Mouse (Mus musculus): ENCODE data around the gene Cox15. TPM values are rescaled to one million over a fixed set of nuclear protein-coding genes. Genes with fewer than 3 reads are reported as not detected.

Cox15 gene
- 4.5 and 5.7 TPM in 2 replicates for polyA plus RNA-seq (2015; fragmentation: Nextera tagmentation; extraction: Ambion mirVana)

- H3K4me3 ChIP-seq (ENCODE audit: low read depth, low read length) = peak within 1 kb of the TSS; percentile 64
- TF ChIP-seq EP300 (IDR thresholded peaks at IDR 0.05) (no peak), CTCF (IDR thresholded peaks at IDR 0.05) (peak; percentile 64)
- H3K27ac ChIP-seq (ENCODE audit: low read length) = peak within 1 kb of the TSS; percentile 96
- DNase-seq (ENCODE audit: low spot score) = peak; percentile 97
- H3K9me3 ChIP-seq (ENCODE audit: low read length) = no peaks in the 10 kb centered on the region
- H3K4me1 ChIP-seq (ENCODE audit: insufficient read depth, low read depth, low read length) = no peaks in the 10 kb centered on the region
- peak within 1 kb of the TSS; percentile 55 for H3K4me2 ChIP-seq (replicated peaks; ENCODE audit: low read depth, low read length)
- H3K27me3 ChIP-seq (replicated peaks; ENCODE audit: insufficient read depth, low read length) = no peaks in the 10 kb centered on the region
- WGBS = 0% methylated on average over 57 of the region's 62 CpGs
- peak within 1 kb of the TSS; percentile 59 for H3K9ac ChIP-seq (replicated peaks; ENCODE audit: low read depth)
- H3K36me3 ChIP-seq (ENCODE audit: insufficient read depth, low read length) = 0 out of 2 replicates have a peak, but pooled peaks cover 6% of the 10 kb centered on the region
- peak; percentile 95 for ATAC-seq
Observed at GRCm38 (mm10) chr19:43752489-43753225, at the start of gene Cox15, which contains the start of gene Cutc. Gene Cox15 (minus strand): TSS chr19:43753000. Gene Cutc (plus strand): TSS chr19:43752996.

DNA sequence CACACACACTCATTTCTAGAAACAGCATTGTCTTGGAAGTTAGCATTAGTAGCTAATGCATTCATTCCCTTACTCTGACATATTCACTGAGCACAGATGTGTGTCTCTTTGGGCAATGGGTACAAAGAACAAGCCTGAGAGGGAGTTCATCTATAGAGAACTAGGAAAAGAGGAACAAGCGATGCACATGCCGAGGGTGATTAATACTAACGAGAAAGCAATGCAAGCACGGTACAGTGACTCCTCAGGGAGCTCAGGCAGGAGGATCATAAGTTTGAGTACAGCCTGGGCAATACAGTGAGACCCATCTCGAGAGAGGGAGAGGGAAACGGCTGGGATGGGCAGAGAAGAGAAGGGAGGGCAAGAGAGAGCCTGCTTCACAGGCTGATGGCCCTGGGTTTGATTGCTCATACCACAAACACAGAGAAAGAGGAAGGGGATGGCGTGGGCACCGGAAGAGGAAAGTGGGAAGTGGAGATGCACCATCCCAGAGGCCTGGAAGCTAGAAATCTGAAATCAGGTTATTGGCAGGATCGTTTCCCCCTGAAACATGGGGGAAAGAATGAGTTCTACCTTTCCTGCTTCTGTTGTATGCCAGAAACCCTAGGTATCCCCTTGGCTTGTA is 48.7 kb upstream of the Cox15 start:
- no peaks in the 10 kb centered on the region for H3K4me1 ChIP-seq (ENCODE audit: insufficient read depth, low read depth, low read length)
- H3K4me3 ChIP-seq (ENCODE audit: low read depth, low read length) = no peak overlapping the region
- no peak overlapping the region for H3K4me2 ChIP-seq (replicated peaks; ENCODE audit: low read depth, low read length)
- H3K36me3 ChIP-seq (ENCODE audit: insufficient read depth, low read length) = no peaks in the 10 kb centered on the region
- no peaks in the 10 kb centered on the region for H3K27me3 ChIP-seq (replicated peaks; ENCODE audit: insufficient read depth, low read length)
- no peak overlapping the region for H3K27ac ChIP-seq (ENCODE audit: low read length)
- no peaks in the 10 kb centered on the region for H3K9me3 ChIP-seq (ENCODE audit: low read length)
- 76% methylated on average over 9 of the region's 9 CpGs for WGBS
- ATAC-seq (no peak), DNase-seq (ENCODE audit: low spot score) (no peak)
- no peak overlapping the region for H3K9ac ChIP-seq (replicated peaks; ENCODE audit: low read depth)
- no peak for TF ChIP-seq CTCF (IDR thresholded peaks at IDR 0.05)
- TF ChIP-seq EP300 (IDR thresholded peaks at IDR 0.05) = no peak

- Histone ChIP-seq H3K9ac (replicated peaks; ENCODE audit: low read depth) (no peak overlapping the region), H3K4me1 (ENCODE audit: insufficient read depth, low read depth, low read length) (no peaks in the 10 kb centered on the region), H3K27ac (ENCODE audit: low read length) (no peak overlapping the region), H3K36me3 (ENCODE audit: insufficient read depth, low read length) (no peaks in the 10 kb centered on the region), H3K9me3 (ENCODE audit: low read length) (no peaks in the 10 kb centered on the region), H3K4me3 (ENCODE audit: low read depth, low read length) (no peak overlapping the region), H3K27me3 (replicated peaks; ENCODE audit: insufficient read depth, low read length) (no peaks in the 10 kb centered on the region), H3K4me2 (replicated peaks; ENCODE audit: low read depth, low read length) (no peak overlapping the region)
- no peak for ATAC-seq
- TF ChIP-seq EP300 (IDR thresholded peaks at IDR 0.05) (no peak), CTCF (IDR thresholded peaks at IDR 0.05) (no peak)
- WGBS = 62% methylated on average over 5 of the region's 5 CpGs
- DNase-seq (ENCODE audit: low spot score) = no peak
Observed at GRCm38 (mm10) chr19:43797216-43797615, 44.4 kb upstream of the Cox15 start.

DNA sequence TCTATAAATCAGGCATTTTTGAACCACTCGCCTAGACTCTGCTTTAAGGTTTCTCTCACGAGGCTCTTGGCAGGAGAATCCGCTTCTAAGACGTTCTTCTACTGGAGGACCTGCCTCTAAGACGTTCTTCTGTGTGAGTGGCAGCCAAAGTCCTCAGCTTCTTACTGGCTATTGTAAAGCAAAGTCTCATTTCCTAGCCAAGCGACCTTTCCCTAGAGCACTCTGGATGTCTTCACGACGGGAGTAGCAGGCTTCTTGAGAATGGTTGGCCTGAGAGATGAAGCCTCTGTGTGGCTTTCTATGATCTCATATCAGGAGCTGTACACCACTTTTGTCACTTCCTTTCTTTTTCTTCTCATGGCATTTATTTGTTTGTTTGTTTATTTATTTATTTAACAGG is 42.7 kb upstream of the Cox15 start:
- H3K4me3 ChIP-seq (ENCODE audit: low read depth, low read length) = no peak overlapping the region
- no peaks in the 10 kb centered on the region for H3K9me3 ChIP-seq (ENCODE audit: low read length)
- no peaks in the 10 kb centered on the region for H3K4me1 ChIP-seq (ENCODE audit: insufficient read depth, low read depth, low read length)
- no peak overlapping the region for H3K27ac ChIP-seq (ENCODE audit: low read length)
- H3K4me2 ChIP-seq (replicated peaks; ENCODE audit: low read depth, low read length) = no peak overlapping the region
- DNase-seq (ENCODE audit: low spot score) (no peak), ATAC-seq (no peak)
- no peaks in the 10 kb centered on the region for H3K27me3 ChIP-seq (replicated peaks; ENCODE audit: insufficient read depth, low read length)
- no peak overlapping the region for H3K9ac ChIP-seq (replicated peaks; ENCODE audit: low read depth)
- TF ChIP-seq EP300 (IDR thresholded peaks at IDR 0.05) (no peak), CTCF (IDR thresholded peaks at IDR 0.05) (no peak)
- H3K36me3 ChIP-seq (ENCODE audit: insufficient read depth, low read length) = no peaks in the 10 kb centered on the region
- WGBS = 62% methylated on average over 8 of the region's 8 CpGs

GRCm38 (mm10) chr19:43793951-43794350 is 41.2 kb upstream of the Cox15 start:
- no peak for TF ChIP-seq CTCF (IDR thresholded peaks at IDR 0.05)
- H3K4me2 ChIP-seq (replicated peaks; ENCODE audit: low read depth, low read length) = no peak overlapping the region
- no peaks in the 10 kb centered on the region for H3K4me1 ChIP-seq (ENCODE audit: insufficient read depth, low read depth, low read length)
- no peak overlapping the region for H3K4me3 ChIP-seq (ENCODE audit: low read depth, low read length)
- H3K27ac ChIP-seq (ENCODE audit: low read length) = no peak overlapping the region
- WGBS = 87% methylated on average over 1 of the region's 1 CpGs
- H3K36me3 ChIP-seq (ENCODE audit: insufficient read depth, low read length) = no peaks in the 10 kb centered on the region
- no peaks in the 10 kb centered on the region for H3K9me3 ChIP-seq (ENCODE audit: low read length)
- no peaks in the 10 kb centered on the region for H3K27me3 ChIP-seq (replicated peaks; ENCODE audit: insufficient read depth, low read length)
- DNase-seq (ENCODE audit: low spot score) (no peak), ATAC-seq (no peak)
- H3K9ac ChIP-seq (replicated peaks; ENCODE audit: low read depth) = no peak overlapping the region

DNA sequence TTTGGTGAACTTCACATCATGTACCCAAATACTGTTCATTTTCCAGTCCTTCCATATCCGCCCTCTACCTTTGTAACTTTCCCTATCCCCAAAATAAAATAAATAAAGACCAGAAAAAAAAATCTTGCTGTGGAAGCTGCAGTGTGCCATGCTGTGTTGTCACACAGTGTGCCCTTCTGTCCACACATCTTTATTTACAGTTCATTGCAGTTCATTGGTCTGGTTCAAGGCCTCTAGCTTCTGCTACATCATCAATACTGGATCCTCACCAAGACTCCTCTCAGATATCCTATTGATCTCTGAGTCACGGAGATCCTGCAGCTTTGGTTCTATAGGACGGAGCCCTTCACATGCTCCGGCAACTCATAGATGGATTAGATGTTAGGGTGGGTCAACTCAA is 39.7 kb upstream of the Cox15 start:
- H3K4me2 ChIP-seq (replicated peaks; ENCODE audit: low read depth, low read length) = no peak overlapping the region
- H3K27me3 ChIP-seq (replicated peaks; ENCODE audit: insufficient read depth, low read length) = no peaks in the 10 kb centered on the region
- no peak overlapping the region for H3K27ac ChIP-seq (ENCODE audit: low read length)
- H3K4me3 ChIP-seq (ENCODE audit: low read depth, low read length) = no peak overlapping the region
- H3K4me1 ChIP-seq (ENCODE audit: insufficient read depth, low read depth, low read length) = no peaks in the 10 kb centered on the region
- no peak overlapping the region for H3K9ac ChIP-seq (replicated peaks; ENCODE audit: low read depth)
- no peaks in the 10 kb centered on the region for H3K36me3 ChIP-seq (ENCODE audit: insufficient read depth, low read length)
- TF ChIP-seq EP300 (IDR thresholded peaks at IDR 0.05) = no peak
- WGBS = 78% methylated on average over 4 of the region's 4 CpGs
- ATAC-seq (no peak), DNase-seq (ENCODE audit: low spot score) (no peak)
- H3K9me3 ChIP-seq (ENCODE audit: low read length) = no peaks in the 10 kb centered on the region

Measured in lung, postnatal 0 days (tissue).